Mouse (Mus musculus) CH12.LX (cell line): ENCODE data around the gene Ankar. TPM values are rescaled to one million over a fixed set of nuclear protein-coding genes. Genes with fewer than 3 reads are reported as not detected.

Source experiments
- DNase-seq: peaks from one replicate; pipeline ENCODE4 v3.0.0-alpha.2; 2013; ENCODE audit errors: extremely low read depth
- H3K27ac ChIP-seq: 2 replicates; pipeline ENCODE4 v1.5.1; 2012; ENCODE audit warnings: low read depth, mild to moderate bottlenecking, control low read depth, moderate library complexity; ENCODE audit not compliant: insufficient read depth
- H3K27me3 ChIP-seq: replicated peaks from 2 replicates; pipeline ENCODE3; 2012; ENCODE audit warnings: inconsistent platforms
- H3K36me3 ChIP-seq, 2 experiments: replicated peaks in 1 of 2; 2 replicates each; pipeline versions ENCODE3 to v1.6.1; 2012; ENCODE audit warnings: inconsistent platforms in 1 of 2, low read length in 1 of 2, mild to moderate bottlenecking in 1 of 2, mixed read lengths in 1 of 2, moderate library complexity in 1 of 2; ENCODE audit not compliant: control insufficient read depth in 1 of 2, insufficient read depth in 1 of 2
- H3K4me1 ChIP-seq, 2 experiments: 2 replicates each; pipeline ENCODE4 v1.6.1; 2012; ENCODE audit warnings: inconsistent platforms in 1 of 2, moderate library complexity in 1 of 2; ENCODE audit not compliant: insufficient read depth in 2 of 2, control insufficient read depth in 1 of 2
- H3K4me2 ChIP-seq: 2 replicates; pipeline ENCODE4 v1.6.1; 2012; ENCODE audit warnings: low read depth, mild to moderate bottlenecking, control low read depth; ENCODE audit not compliant: poor library complexity, insufficient read depth, severe bottlenecking
- H3K4me3 ChIP-seq, 3 experiments: fragments of 150-350 bp in 1 of 3; sonication (generic) in 1 of 3; replicated peaks in 1 of 3; 2 replicates each; pipeline versions ENCODE3 to v1.5.1; 2011 to 2012; ENCODE audit warnings: low read depth in 2 of 3, low read length in 2 of 3, mild to moderate bottlenecking in 2 of 3, moderate library complexity in 2 of 3, control low read depth in 1 of 3, improper control_type of control experiment in 1 of 3, inconsistent platforms in 1 of 3, mixed read lengths in 1 of 3; ENCODE audit not compliant: poor library complexity in 1 of 3
- H3K79me2 ChIP-seq: replicated peaks from 2 replicates; pipeline ENCODE4 v1.6.1; 2012; ENCODE audit warnings: mild to moderate bottlenecking, moderate library complexity; ENCODE audit not compliant: control insufficient read depth, poor library complexity, insufficient read depth, severe bottlenecking; ENCODE audit errors: extremely low read depth
- H3K9ac ChIP-seq: 2 replicates; pipeline ENCODE4 v1.6.1; 2012; ENCODE audit warnings: low read depth, mild to moderate bottlenecking, control low read depth, moderate library complexity; ENCODE audit not compliant: insufficient read depth
- H3K9me3 ChIP-seq: replicated peaks from 2 replicates; pipeline ENCODE3; 2012; ENCODE audit warnings: low read length, inconsistent platforms, mixed read lengths
- CTCF ChIP-seq, 2 experiments: IDR thresholded peaks in 1 of 2; conservative IDR thresholded peaks in 1 of 2; 2 replicates each; pipeline ENCODE4 v1.5.1; 2011 to 2012; ENCODE audit warnings: low read depth in 2 of 2, low read length in 2 of 2, improper control_type of control experiment in 1 of 2, inconsistent platforms in 1 of 2, mild to moderate bottlenecking in 1 of 2, moderate library complexity in 1 of 2
- E2F4 ChIP-seq: IDR thresholded peaks from 2 replicates; pipeline ENCODE4 v1.6.1; 2011; ENCODE audit warnings: low read depth, low read length, improper control_type of control experiment; ENCODE audit not compliant: insufficient replicate concordance
- ELF1 ChIP-seq: IDR thresholded peaks from 2 replicates; pipeline ENCODE4 v1.6.1; 2014; ENCODE audit warnings: low read depth, mild to moderate bottlenecking, inconsistent platforms, low read length, improper control_type of control experiment
- EP300 ChIP-seq: IDR thresholded peaks from 2 replicates; pipeline ENCODE4 v1.6.1; 2011; ENCODE audit warnings: low read length, improper control_type of control experiment
- ETS1 ChIP-seq: conservative IDR thresholded peaks from 2 replicates; pipeline ENCODE4 v1.6.1; 2012; ENCODE audit warnings: low read depth, mild to moderate bottlenecking, inconsistent platforms, low read length, improper control_type of control experiment, moderate library complexity
- JUN ChIP-seq: IDR thresholded peaks from 2 replicates; pipeline ENCODE4 v1.6.1; 2011; ENCODE audit warnings: low read depth, mild to moderate bottlenecking, low read length, improper control_type of control experiment, moderate library complexity; ENCODE audit not compliant: insufficient read depth
- KAT2A ChIP-seq: IDR thresholded peaks from 2 replicates; pipeline ENCODE4 v1.6.1; 2012; ENCODE audit warnings: low read length, improper control_type of control experiment, inconsistent platforms; ENCODE audit not compliant: insufficient replicate concordance
- MAX ChIP-seq: IDR thresholded peaks from 2 replicates; pipeline ENCODE4 v1.6.1; 2011; ENCODE audit warnings: low read length, improper control_type of control experiment
- POLR2A ChIP-seq: IDR thresholded peaks from 2 replicates; pipeline ENCODE4 v1.6.1; 2011; ENCODE audit warnings: low read depth, mild to moderate bottlenecking, improper control_type of control experiment, low read length
- POLR2AphosphoS2 ChIP-seq: IDR thresholded peaks from 2 replicates; pipeline ENCODE4 v1.6.1; 2011; ENCODE audit warnings: low read depth, low read length, improper control_type of control experiment
- RCOR1 ChIP-seq: conservative IDR thresholded peaks from 2 replicates; pipeline ENCODE4 v1.6.1; 2012; ENCODE audit warnings: low read depth, mild to moderate bottlenecking, inconsistent platforms, low read length, improper control_type of control experiment
- SIN3A ChIP-seq: IDR thresholded peaks from 2 replicates; pipeline ENCODE4 v1.6.1; 2012; ENCODE audit warnings: low read length, improper control_type of control experiment, inconsistent platforms
- SMC3 ChIP-seq: IDR thresholded peaks from 2 replicates; pipeline ENCODE4 v1.6.1; 2011; ENCODE audit warnings: low read depth, low read length, improper control_type of control experiment
- TBP ChIP-seq: conservative IDR thresholded peaks from 2 replicates; pipeline ENCODE4 v1.6.1; 2011; ENCODE audit warnings: low read depth, low read length, improper control_type of control experiment
- TCF12 ChIP-seq: IDR thresholded peaks from 2 replicates; pipeline ENCODE4 v1.6.1; 2014; ENCODE audit warnings: low read depth, mild to moderate bottlenecking, inconsistent platforms, low read length, improper control_type of control experiment
- ZNF384 ChIP-seq: IDR thresholded peaks from 2 replicates; pipeline ENCODE4 v1.6.1; 2012; ENCODE audit warnings: low read depth, low read length, improper control_type of control experiment, inconsistent platforms
- dilution Hi-C: fragments of 300-500 bp; cut with MboI; formaldehyde crosslinking; loops from 2 replicates; pipeline ENCODE4 v1.14.3; 2020; ENCODE audit warnings: low sequenced_read_pairs; ENCODE audit not compliant: extremely low pct_unique_long_range_greater_than_20kb, extremely low pct_ligation_motif_present
- in situ Hi-C: fragments of 300-500 bp; cut with MboI; formaldehyde crosslinking; loops from 3 replicates; pipeline ENCODE4 v1.14.3; 2019; ENCODE audit warnings: low sequenced_read_pairs, low pct_ligation_motif_present, low pct_unique_long_range_greater_than_20kb, mixed read lengths
- polyA plus RNA-seq: library from polyadenylated mRNA; unstranded; fragments of >175 nt; gene quantifications from 2 replicates; pipeline ENCODE4 v1.2.1, GENCODE M21; 2012; ENCODE audit warnings: low read depth; ENCODE audit not compliant: insufficient read length
- total RNA-seq, 2 experiments: library from RNA; depleted of rRNA; stranded (reverse); fragments of 300-350 nt in 1 of 2; fragments of >200 nt in 1 of 2; gene quantifications; 2 replicates each; pipeline ENCODE4 v1.2.3; 2012 to 2014

Ankar gene
- total and polyA plus RNA-seq, 3 experiments = not detected

DNA sequence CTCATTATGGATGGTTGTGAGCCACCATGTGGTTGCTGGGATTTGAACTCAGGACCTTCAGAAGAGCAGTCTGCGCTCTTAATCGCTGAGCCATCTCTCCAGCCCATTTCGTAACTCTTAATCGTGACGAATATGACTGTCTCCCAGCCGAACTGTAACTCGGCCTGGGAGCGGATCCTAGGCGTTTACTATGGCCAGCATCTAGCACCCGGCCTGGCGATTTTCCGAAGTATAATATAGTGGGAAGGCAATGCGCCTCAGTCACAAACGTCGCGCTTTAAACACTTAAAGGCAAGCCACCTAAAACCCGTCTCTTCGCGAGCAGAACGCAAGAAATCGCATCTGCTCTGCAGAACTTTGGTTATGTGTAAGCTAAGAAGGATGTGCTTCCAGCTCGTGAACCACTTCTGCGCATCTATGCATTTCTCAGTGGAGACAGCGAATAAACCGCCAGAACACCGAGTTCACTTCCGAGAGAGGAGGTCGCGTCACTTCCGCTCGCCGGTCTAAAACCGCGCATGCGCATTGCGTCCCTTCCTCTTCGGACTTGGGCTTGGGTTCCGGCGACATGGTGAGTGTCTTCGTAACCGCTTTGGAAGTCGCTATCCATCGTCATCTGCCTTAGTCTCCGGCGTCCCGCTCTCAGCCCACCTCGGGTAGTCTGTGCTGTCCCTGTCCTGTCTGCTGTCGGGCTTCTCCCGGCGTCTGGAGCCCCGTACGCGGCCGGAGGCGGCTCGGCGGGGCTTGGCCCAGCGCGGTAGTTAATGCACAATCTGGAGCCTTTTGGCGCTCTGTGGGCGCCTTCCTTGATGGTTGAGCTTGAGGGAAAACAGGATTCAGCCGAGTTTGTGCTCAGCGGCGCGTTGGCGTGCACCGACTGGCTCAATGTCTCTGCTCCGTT is 10.6 kb upstream of the Ankar start, which contains the start of gene Rpl37a (continued):
- TF ChIP-seq JUN (no peak), CTCF (conservative IDR thresholded peaks at IDR 0.05 in 1 of 2, IDR thresholded peaks at IDR 0.05 in 1 of 2; ENCODE audit: low read depth in 2 of 2, low read length in 2 of 2) (no peak), KAT2A (peak; percentile 76; the same call in 1 of the 2 replicates), TBP (peak; percentile 94), POLR2A (peak; percentile 96), MAX (peak; percentile 90), TCF12 (peak; percentile 92), ELF1 (peak; percentile 83), SMC3 (no peak)
- TF ChIP-seq, all 38 proteins: peak for 17

DNA sequence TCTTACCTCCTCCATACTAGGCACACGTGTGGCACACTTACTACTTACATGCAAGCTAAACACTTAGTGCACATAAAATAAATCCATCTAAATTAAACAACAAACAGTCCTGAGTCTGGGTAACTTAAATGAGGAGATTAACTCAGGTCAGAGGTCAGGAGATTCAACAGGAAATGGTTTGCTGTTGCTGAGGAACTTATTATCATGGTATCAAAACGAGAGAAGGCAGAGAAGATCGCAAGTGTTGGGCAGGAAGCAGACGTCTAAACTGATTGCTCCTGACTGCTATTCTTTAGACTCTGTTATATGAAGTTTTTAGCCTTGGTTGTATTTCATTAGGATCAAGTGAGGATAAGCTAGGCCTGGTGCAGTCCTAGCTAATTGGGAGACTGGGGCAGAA is 7.1 kb upstream of the Ankar start:
- no peaks in the 10 kb centered on the region for H3K9me3 ChIP-seq
- H3K79me2 ChIP-seq = peaks cover 13% of the 10 kb centered on the region
- H3K4me1 ChIP-seq = no peaks in the 10 kb centered on the region; a peak in 1 of 4 replicates
- no peaks in the 10 kb centered on the region for H3K27me3 ChIP-seq
- DNase-seq = no peak
- peaks cover 0 to 3% of the 10 kb centered on the region in 2 experiments for H3K36me3 ChIP-seq
- no peak overlapping the region for H3K27ac ChIP-seq
- in situ Hi-C loops = no loop called here
- H3K4me2 ChIP-seq = no peak overlapping the region
- no peak for TF ChIP-seq E2F4
- dilution Hi-C loops = no loop called here
- no peak overlapping the region for H3K4me3 ChIP-seq
- H3K9ac ChIP-seq = no peak overlapping the region

DNA sequence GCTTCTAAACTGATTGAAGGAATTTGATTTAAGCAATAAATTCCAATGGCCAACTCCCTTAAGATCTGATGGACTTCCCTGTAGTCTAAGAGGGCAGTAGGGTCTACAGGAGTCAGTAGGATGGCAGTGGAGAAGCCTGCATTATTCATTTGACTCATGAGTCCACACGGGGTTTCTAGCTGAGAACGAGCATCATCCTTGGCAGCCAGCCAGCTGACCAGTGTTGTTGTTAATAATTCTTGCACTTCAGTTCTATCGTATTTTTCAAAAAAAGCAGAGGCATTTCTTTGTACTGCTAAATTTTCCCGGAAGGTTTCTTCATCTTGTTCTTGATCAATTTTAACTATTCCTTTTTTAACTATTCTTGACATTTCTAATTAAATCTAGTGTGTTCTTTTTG is 1.7 kb downstream of the Ankar start:
- in situ Hi-C loops (no loop called here), dilution Hi-C loops (no loop called here)
- Histone ChIP-seq H3K79me2 (no peaks in the 10 kb centered on the region), H3K4me2 (no peak overlapping the region), H3K9me3 (no peaks in the 10 kb centered on the region), H3K4me3 (no peak overlapping the region), H3K36me3 (no peaks in the 10 kb centered on the region), H3K27me3 (no peaks in the 10 kb centered on the region), H3K27ac (no peak overlapping the region), H3K9ac (no peak overlapping the region), H3K4me1 (no peaks in the 10 kb centered on the region)
- no peak for DNase-seq
- TF ChIP-seq POLR2AphosphoS2 = no peak
- TF ChIP-seq ETS1 = no peak
- no peak for TF ChIP-seq RCOR1
- TF ChIP-seq SIN3A = no peak
- no peak for TF ChIP-seq ZNF384
- TF ChIP-seq MAX = no peak
- TF ChIP-seq EP300 = no peak
- no peak for TF ChIP-seq CTCF (conservative IDR thresholded peaks at IDR 0.05 in 1 of 2, IDR thresholded peaks at IDR 0.05 in 1 of 2; ENCODE audit: low read depth in 2 of 2, low read length in 2 of 2)
